Mouse (Mus musculus): ENCODE measurements around the gene Cep57.

GRCm38 (mm10) chr9:13766570-13766969 lies 60.3 kb downstream of the Cep57 start:
- TF ChIP-seq CTCF (IDR thresholded peaks at IDR 0.05; ENCODE audit: control insufficient read depth, insufficient read depth, insufficient replicate concordance, low read depth, low read length) (no peak), POLR2A (IDR thresholded peaks at IDR 0.05; ENCODE audit: control insufficient read depth, low read depth, low read length) (no peak)
